21 mouse cellular contexts compared by ENCODE assay signal in the genomic region with DNA sequence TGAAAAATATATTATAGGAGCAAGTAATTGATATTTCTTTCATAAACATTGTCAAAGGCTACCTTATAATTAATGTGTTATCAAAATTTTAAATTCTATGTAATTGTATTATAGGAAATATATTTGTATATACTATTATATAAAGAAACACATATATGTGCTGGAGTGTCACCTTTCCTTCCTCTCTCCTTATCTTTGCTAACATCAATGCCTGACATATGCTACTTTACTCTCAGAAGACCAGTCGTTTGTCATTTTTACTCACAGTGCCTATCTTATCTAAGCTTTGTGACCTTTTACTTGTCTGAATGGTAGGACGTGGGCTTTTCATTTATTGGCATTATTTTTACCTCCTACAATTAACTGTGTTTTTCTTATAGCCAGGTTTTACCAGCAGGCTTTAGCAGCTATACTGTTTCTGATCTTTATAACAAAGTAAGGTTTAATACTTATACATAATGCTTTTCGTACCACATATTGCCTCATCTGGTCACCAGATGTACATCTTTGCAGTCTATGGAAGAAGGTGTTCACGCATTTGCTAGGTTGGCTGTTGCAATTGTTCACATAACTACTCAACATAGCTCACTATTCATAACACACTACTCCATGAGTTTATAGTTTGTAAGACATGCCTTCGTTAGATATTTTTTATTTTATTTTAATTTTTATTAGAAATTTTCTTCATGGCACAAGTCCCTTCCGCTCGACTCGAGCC.
"Had no signal": no experiment of that assay in that cellular context is flagged by ENCODE, and none has a peak within 500 bp of the region (broad histone marks: within the 10 kb centered on the region; RNA-seq: fewer than 3 reads in every experiment).

No protein-coding gene starts in this region.

- H3K36me3 ChIP-seq: liver, embryonic 12.5 days; liver, embryonic 15.5 days; midbrain, embryonic 12.5 days; midbrain, embryonic 15.5 days; neural tube, embryonic 12.5 days; neural tube, embryonic 15.5 days had no signal

- H3K4me1 ChIP-seq: liver, embryonic 12.5 days; liver, embryonic 15.5 days; midbrain, embryonic 12.5 days; midbrain, embryonic 15.5 days; neural tube, embryonic 12.5 days; neural tube, embryonic 15.5 days had no signal

- H3K4me2 ChIP-seq: liver, embryonic 12.5 days; liver, embryonic 15.5 days; midbrain, embryonic 12.5 days; midbrain, embryonic 15.5 days; neural tube, embryonic 12.5 days; neural tube, embryonic 15.5 days had no signal

- H3K4me3 ChIP-seq: liver, embryonic 12.5 days; liver, embryonic 15.5 days; midbrain, embryonic 12.5 days; midbrain, embryonic 15.5 days; neural tube, embryonic 12.5 days; neural tube, embryonic 15.5 days had no signal

- H3K27ac ChIP-seq: liver, embryonic 12.5 days; liver, embryonic 15.5 days; midbrain, embryonic 12.5 days; midbrain, embryonic 15.5 days; neural tube, embryonic 12.5 days; neural tube, embryonic 15.5 days; stomach, postnatal 0 days had no signal

- H3K9ac ChIP-seq: liver, embryonic 12.5 days; liver, embryonic 15.5 days; midbrain, embryonic 12.5 days; midbrain, embryonic 15.5 days; neural tube, embryonic 12.5 days; neural tube, embryonic 15.5 days had no signal

- DNase-seq: kidney, adult 18-20 months; kidney, adult 9 months; kidney, postnatal 14 days; kidney, postnatal 4 days; liver; lung, adult 18-20 months; lung, postnatal 14 days; lung, postnatal 4 days; right cerebral cortex, adult 18-20 months; right cerebral cortex, postnatal 14 days; right cerebral cortex, postnatal 4 days; thymus, adult 2 months; thymus, postnatal 14 days; thymus, postnatal 4 days had no signal

- H3K27me3 ChIP-seq: liver, embryonic 12.5 days; liver, embryonic 15.5 days; midbrain, embryonic 12.5 days; midbrain, embryonic 15.5 days; neural tube, embryonic 12.5 days; neural tube, embryonic 15.5 days had no signal

- ATAC-seq: liver, embryonic 12.5 days; midbrain, embryonic 15.5 days had no signal

- H3K9me3 ChIP-seq: liver, embryonic 12.5 days; liver, embryonic 15.5 days; midbrain, embryonic 12.5 days; midbrain, embryonic 15.5 days; neural tube, embryonic 12.5 days; neural tube, embryonic 15.5 days had no signal
